Mouse (Mus musculus) thymus, postnatal 25 days (tissue): ENCODE results near the gene Lhfp.

Source experiments
- DNase-seq: peaks from one replicate; pipeline ENCODE4 v3.0.0; 2022

Lhfp gene

GRCm38 (mm10) chr3:53043206-53043780 lies 2.0 kb downstream of the Lhfp start:
- DNase-seq = no peak

GRCm38 (mm10) chr3:53044238-53044637 lies 2.9 kb downstream of the Lhfp start:
- no peak for DNase-seq

- no peak for DNase-seq
These were observed 3.5 kb downstream of the Lhfp start for GRCm38 (mm10) chr3:53044682-53045299.

- DNase-seq = no peak
These were observed 4.4 kb downstream of the Lhfp start for GRCm38 (mm10) chr3:53045697-53046096.

- no peak for DNase-seq
These were observed 5.0 kb downstream of the Lhfp start for GRCm38 (mm10) chr3:53046371-53046770.

GRCm38 (mm10) chr3:53052385-53052784 lies 11.1 kb downstream of the Lhfp start:
- no peak for DNase-seq

- no peak for DNase-seq
These were observed 15.1 kb downstream of the Lhfp start for GRCm38 (mm10) chr3:53056430-53056829.

- no peak for DNase-seq
These were observed 18.6 kb downstream of the Lhfp start for GRCm38 (mm10) chr3:53059959-53060358.

GRCm38 (mm10) chr3:53063423-53064147 lies 22.3 kb downstream of the Lhfp start:
- no peak for DNase-seq

- DNase-seq = no peak
These were observed 24.2 kb downstream of the Lhfp start for GRCm38 (mm10) chr3:53065267-53066094.

GRCm38 (mm10) chr3:53066095-53066372 lies 24.7 kb downstream of the Lhfp start:
- DNase-seq = no peak

GRCm38 (mm10) chr3:53068399-53068798 lies 27.1 kb downstream of the Lhfp start:
- DNase-seq = no peak

- DNase-seq = no peak
These were observed 32.9 kb downstream of the Lhfp start for GRCm38 (mm10) chr3:53074264-53074663.

- DNase-seq = no peak
These were observed 33.4 kb downstream of the Lhfp start for GRCm38 (mm10) chr3:53074761-53075160.

- no peak for DNase-seq
These were observed 39.0 kb downstream of the Lhfp start for GRCm38 (mm10) chr3:53080286-53080685.

- no peak for DNase-seq
These were observed 39.4 kb downstream of the Lhfp start for GRCm38 (mm10) chr3:53080710-53081109.

- DNase-seq = no peak
These were observed 42.4 kb downstream of the Lhfp start for GRCm38 (mm10) chr3:53083717-53084116.

GRCm38 (mm10) chr3:53084806-53085205 lies 43.5 kb downstream of the Lhfp start:
- DNase-seq = no peak

- DNase-seq = no peak
These were observed 45.3 kb downstream of the Lhfp start for GRCm38 (mm10) chr3:53086481-53087155.

GRCm38 (mm10) chr3:53087156-53087805 lies 46.0 kb downstream of the Lhfp start:
- DNase-seq = no peak

- DNase-seq = no peak
These were observed 48.6 kb downstream of the Lhfp start for GRCm38 (mm10) chr3:53089921-53090320.

- DNase-seq = no peak
These were observed 58.9 kb downstream of the Lhfp start for GRCm38 (mm10) chr3:53100210-53100609.

- no peak for DNase-seq
These were observed 59.5 kb downstream of the Lhfp start for GRCm38 (mm10) chr3:53100803-53101202.
